Mouse (Mus musculus): ENCODE results near the gene Trappc12. TPM values are rescaled to one million over a fixed set of nuclear protein-coding genes. Genes with fewer than 3 reads are reported as not detected.

Gene Trappc12
- polyA plus RNA-seq, 1 experiment from 2014 or later: 11.2 TPM

DNA sequence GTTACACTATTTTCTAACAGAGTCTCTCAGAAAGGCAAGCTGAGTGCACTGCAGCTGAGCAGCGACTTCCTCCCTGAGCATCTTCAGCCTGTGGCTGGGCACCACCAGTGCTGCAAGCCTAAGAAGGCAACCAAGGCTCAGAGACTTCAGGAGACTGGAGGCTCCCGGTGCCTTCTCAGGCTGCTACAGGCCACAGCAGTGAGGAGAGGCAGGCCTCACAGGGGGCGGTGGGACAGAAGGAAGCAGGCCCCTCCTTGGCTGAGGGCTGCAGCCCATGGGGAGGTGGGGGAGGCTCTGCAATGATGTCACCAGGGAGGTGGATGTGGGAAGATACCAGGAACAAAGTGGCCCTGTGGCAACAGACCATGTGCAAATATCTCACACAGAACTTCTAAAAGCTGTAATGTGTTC, 50.2 kb downstream of the Trappc12 start:
- Histone ChIP-seq H3K4me2 (ENCODE audit: low read depth, low read length) (no peak overlapping the region), H3K9ac (replicated peaks) (no peak overlapping the region; the same call in 1 of the 2 replicates), H3K36me3 (replicated peaks; ENCODE audit: insufficient read depth, low read length) (peaks cover 7% of the 10 kb centered on the region; the same call in 1 of the 2 replicates), H3K27ac (ENCODE audit: low read depth) (no peak overlapping the region), H3K4me1 (ENCODE audit: insufficient read depth) (peaks cover 7% of the 10 kb centered on the region), H3K9me3 (ENCODE audit: low read length) (no peaks in the 10 kb centered on the region), H3K27me3 (ENCODE audit: insufficient read depth, low read length) (no peaks in the 10 kb centered on the region), H3K4me3 (ENCODE audit: low read depth, low read length) (no peak overlapping the region)
- no peak for DNase-seq
- WGBS (ENCODE audit: insufficient replicate concordance): 63% methylated on average over 3 of the region's 3 CpGs
- TF ChIP-seq EP300 (IDR thresholded peaks at IDR 0.05; ENCODE audit: low read depth) (no peak), CTCF (IDR thresholded peaks at IDR 0.05; ENCODE audit: low read depth) (no peak)
- ATAC-seq: no peak

DNA sequence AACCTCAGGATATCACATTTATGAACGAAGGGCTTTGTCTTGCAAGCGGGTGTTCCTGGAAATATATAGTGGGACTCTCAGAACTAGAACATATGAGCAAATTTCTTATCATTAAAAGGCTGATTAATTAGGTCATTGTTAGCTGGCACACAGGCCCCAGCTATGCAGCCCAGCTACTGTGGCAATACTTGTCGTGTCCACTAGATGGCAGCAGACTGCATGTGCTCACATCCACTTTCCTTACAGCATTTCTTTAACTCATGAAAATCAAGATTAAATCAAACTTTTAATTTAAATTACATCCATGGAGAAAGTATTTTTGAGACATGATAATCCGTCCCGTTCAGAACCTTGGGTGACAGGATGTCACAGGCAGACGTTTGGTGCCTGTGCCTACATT, 50.6 kb downstream of the Trappc12 start:
- DNase-seq (peak; percentile 77), ATAC-seq (peak; percentile 55)
- Histone ChIP-seq H3K4me3 (ENCODE audit: low read depth, low read length) (no peak overlapping the region), H3K27ac (ENCODE audit: low read depth) (peak overlapping the region; percentile 80), H3K4me1 (ENCODE audit: insufficient read depth) (peaks cover 7% of the 10 kb centered on the region), H3K9me3 (ENCODE audit: low read length) (no peaks in the 10 kb centered on the region), H3K27me3 (ENCODE audit: insufficient read depth, low read length) (no peaks in the 10 kb centered on the region), H3K9ac (replicated peaks) (no peak overlapping the region; the same call in 1 of the 2 replicates), H3K36me3 (replicated peaks; ENCODE audit: insufficient read depth, low read length) (peaks cover 7% of the 10 kb centered on the region; the same call in 1 of the 2 replicates), H3K4me2 (ENCODE audit: low read depth, low read length) (no peak overlapping the region)
- no peak for TF ChIP-seq EP300 (IDR thresholded peaks at IDR 0.05; ENCODE audit: low read depth)
- TF ChIP-seq CTCF (IDR thresholded peaks at IDR 0.05; ENCODE audit: low read depth): peak; percentile 94
- WGBS (ENCODE audit: insufficient replicate concordance): 20% methylated on average over 6 of the region's 6 CpGs

DNA sequence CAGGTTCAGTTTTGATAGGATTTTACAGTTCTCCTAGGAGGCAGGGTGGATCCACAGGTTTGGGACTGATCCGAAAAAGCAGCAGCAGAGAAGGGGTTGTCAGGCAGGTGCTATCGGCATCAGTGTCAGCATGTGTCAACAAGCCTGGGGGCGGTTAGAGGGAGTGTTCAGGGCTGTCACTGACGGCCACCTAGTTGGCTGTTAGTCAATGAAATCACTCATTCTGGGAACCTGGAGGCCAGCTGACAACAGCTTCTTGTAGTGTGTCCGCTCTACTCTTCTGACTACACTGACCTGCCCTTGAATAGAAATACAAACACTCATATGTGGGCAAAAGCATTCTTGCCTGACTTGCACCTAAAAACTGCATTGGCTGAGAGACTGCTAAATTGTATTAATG, 51.2 kb downstream of the Trappc12 start:
- peak; percentile 59 for DNase-seq
- Histone ChIP-seq H3K4me2 (ENCODE audit: low read depth, low read length) (no peak overlapping the region), H3K9ac (replicated peaks) (no peak overlapping the region; the same call in 1 of the 2 replicates), H3K27ac (ENCODE audit: low read depth) (peak overlapping the region; percentile 80), H3K4me1 (ENCODE audit: insufficient read depth) (peaks cover 7% of the 10 kb centered on the region), H3K9me3 (ENCODE audit: low read length) (no peaks in the 10 kb centered on the region), H3K4me3 (ENCODE audit: low read depth, low read length) (no peak overlapping the region), H3K36me3 (replicated peaks; ENCODE audit: insufficient read depth, low read length) (peaks cover 9% of the 10 kb centered on the region; the same call in 1 of the 2 replicates), H3K27me3 (ENCODE audit: insufficient read depth, low read length) (no peaks in the 10 kb centered on the region)
- TF ChIP-seq CTCF (IDR thresholded peaks at IDR 0.05; ENCODE audit: low read depth) (no peak), EP300 (IDR thresholded peaks at IDR 0.05; ENCODE audit: low read depth) (no peak)
- peak; percentile 79 for ATAC-seq
- WGBS (ENCODE audit: insufficient replicate concordance): 60% methylated on average over 5 of the region's 5 CpGs

DNA sequence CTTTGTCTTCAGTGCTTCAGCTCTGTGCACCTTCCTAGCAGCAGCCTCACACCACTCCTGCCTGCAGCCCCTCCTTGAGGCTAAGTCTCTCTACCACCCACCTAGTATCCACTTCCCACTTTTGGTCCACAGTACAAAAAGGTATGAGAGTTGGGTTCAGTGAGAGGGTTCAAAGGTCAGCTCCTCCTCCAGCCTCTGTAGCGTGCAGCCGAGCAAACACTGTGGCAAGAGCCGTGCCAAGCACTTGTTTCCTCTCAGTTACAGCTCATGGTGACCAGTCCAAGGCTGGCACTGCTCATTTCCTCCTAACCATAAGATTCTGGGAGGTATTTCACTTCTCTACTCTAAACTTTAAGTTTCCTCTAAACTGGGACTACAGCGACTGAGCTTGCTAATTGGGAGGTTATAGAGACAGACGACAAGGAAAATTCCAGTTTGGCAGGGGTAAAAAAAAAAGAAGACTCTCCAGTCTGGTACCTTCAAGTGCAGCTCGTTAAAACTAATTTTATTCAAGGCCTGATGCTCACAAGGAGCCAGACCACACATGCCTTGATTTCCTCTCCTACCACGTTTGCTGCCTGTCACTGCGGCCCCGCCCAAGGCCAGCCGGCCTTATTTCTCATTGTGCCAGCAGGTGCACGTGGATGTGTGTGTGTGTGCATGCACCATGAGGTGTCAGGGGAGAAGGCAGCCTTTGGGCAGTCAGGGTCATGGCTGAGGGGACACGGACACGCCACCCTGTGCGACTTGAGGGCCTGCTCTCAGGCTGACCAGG, 52.3 kb downstream of the Trappc12 start:
- no peaks in the 10 kb centered on the region for H3K27me3 ChIP-seq (ENCODE audit: insufficient read depth, low read length)
- H3K4me1 ChIP-seq (ENCODE audit: insufficient read depth): peaks cover 7% of the 10 kb centered on the region
- TF ChIP-seq EP300 (IDR thresholded peaks at IDR 0.05; ENCODE audit: low read depth) (no peak), CTCF (IDR thresholded peaks at IDR 0.05; ENCODE audit: low read depth) (no peak)
- H3K27ac ChIP-seq (ENCODE audit: low read depth): peak overlapping the region; percentile 80
- H3K9me3 ChIP-seq (ENCODE audit: low read length): no peaks in the 10 kb centered on the region
- peaks cover 18% of the 10 kb centered on the region for H3K36me3 ChIP-seq (replicated peaks; ENCODE audit: insufficient read depth, low read length)
- ATAC-seq: peak; percentile 77
- H3K9ac ChIP-seq (replicated peaks): no peak overlapping the region; the same call in 1 of the 2 replicates
- DNase-seq: peak; percentile 55
- no peak overlapping the region for H3K4me2 ChIP-seq (ENCODE audit: low read depth, low read length)
- WGBS (ENCODE audit: insufficient replicate concordance): 66% methylated on average over 14 of the region's 14 CpGs
- no peak overlapping the region for H3K4me3 ChIP-seq (ENCODE audit: low read depth, low read length)

DNA sequence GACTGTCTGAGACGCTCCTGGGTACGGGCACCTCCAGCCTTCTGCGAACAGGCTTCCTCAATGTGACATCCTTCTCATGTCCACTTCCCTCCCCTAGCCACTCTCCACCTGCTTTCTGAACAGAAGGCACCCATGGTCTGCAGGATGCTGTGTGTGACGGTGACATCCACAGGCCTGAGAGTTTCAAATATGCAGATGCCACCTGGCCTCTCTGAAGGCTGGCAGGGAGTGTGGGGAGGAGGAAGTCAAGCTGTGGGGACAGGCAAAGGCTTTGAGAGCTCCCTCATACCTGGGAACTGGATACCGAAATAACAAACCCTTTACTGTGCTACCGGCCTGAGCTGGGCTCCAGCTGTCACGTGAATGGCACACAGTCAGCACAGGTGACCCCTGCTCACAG, 55.5 kb downstream of the Trappc12 start:
- peaks cover 7% of the 10 kb centered on the region for H3K4me1 ChIP-seq (ENCODE audit: insufficient read depth)
- ATAC-seq (no peak), DNase-seq (no peak)
- 90% methylated on average over 7 of the region's 7 CpGs for WGBS (ENCODE audit: insufficient replicate concordance)
- H3K4me3 ChIP-seq (ENCODE audit: low read depth, low read length): no peak overlapping the region
- H3K27ac ChIP-seq (ENCODE audit: low read depth): no peak overlapping the region
- no peaks in the 10 kb centered on the region for H3K9me3 ChIP-seq (ENCODE audit: low read length)
- no peak overlapping the region for H3K4me2 ChIP-seq (ENCODE audit: low read depth, low read length)
- no peaks in the 10 kb centered on the region for H3K27me3 ChIP-seq (ENCODE audit: insufficient read depth, low read length)
- TF ChIP-seq CTCF (IDR thresholded peaks at IDR 0.05; ENCODE audit: low read depth) (no peak), EP300 (IDR thresholded peaks at IDR 0.05; ENCODE audit: low read depth) (no peak)
- no peak overlapping the region for H3K9ac ChIP-seq (replicated peaks)
- H3K36me3 ChIP-seq (replicated peaks; ENCODE audit: insufficient read depth, low read length): peaks cover 32% of the 10 kb centered on the region

DNA sequence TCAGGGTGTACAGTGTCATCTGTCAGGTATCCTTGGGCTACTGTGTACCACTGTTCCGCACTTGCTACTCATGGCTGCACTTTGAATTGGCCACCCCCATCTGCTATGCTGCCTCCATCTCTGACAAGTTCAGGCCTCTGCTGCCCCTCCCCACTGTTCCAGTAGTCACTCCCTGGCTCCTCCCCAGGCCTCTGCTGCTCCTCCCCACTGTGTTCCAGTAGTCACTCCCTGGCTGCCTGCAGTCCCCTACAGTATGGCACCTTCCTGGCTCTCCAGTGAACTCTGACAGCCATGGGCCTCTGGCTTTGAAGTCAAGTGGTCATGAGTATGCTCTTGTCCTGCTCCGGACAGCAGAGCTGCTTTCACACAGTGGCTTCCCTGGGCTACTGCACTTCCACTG, 56.0 kb downstream of the Trappc12 start:
- Histone ChIP-seq H3K36me3 (replicated peaks; ENCODE audit: insufficient read depth, low read length) (peaks cover 32% of the 10 kb centered on the region), H3K4me3 (ENCODE audit: low read depth, low read length) (no peak overlapping the region), H3K4me1 (ENCODE audit: insufficient read depth) (peaks cover 7% of the 10 kb centered on the region), H3K9ac (replicated peaks) (no peak overlapping the region), H3K9me3 (ENCODE audit: low read length) (no peaks in the 10 kb centered on the region), H3K27ac (ENCODE audit: low read depth) (no peak overlapping the region), H3K27me3 (ENCODE audit: insufficient read depth, low read length) (no peaks in the 10 kb centered on the region), H3K4me2 (ENCODE audit: low read depth, low read length) (no peak overlapping the region)
- TF ChIP-seq CTCF (IDR thresholded peaks at IDR 0.05; ENCODE audit: low read depth): no peak
- no peak for TF ChIP-seq EP300 (IDR thresholded peaks at IDR 0.05; ENCODE audit: low read depth)
- ATAC-seq (no peak), DNase-seq (no peak)
- WGBS (ENCODE audit: insufficient replicate concordance): 82% methylated on average over 2 of the region's 2 CpGs

All from liver, postnatal 0 days (tissue).